21 mouse cellular contexts compared by ENCODE assay signal in genomic region chr14:25030881-25031280, GRCm38 (mm10).
DNase-seq lines count a peak whose midpoint lies in the region; ATAC-seq and TF ChIP-seq lines count a peak whose summit lies in the region.
"Had no signal": no experiment of that assay in that cellular context is flagged by ENCODE, and none has a peak within 500 bp of the region (broad histone marks: within the 10 kb centered on the region; RNA-seq: fewer than 3 reads in every experiment).

No protein-coding gene starts in this region.

- H3K4me1 ChIP-seq in heart, postnatal 0 days (ENCODE audit: control insufficient read depth, insufficient read depth) = no peaks in the 10 kb centered on the region
- H3K4me1 ChIP-seq in heart, embryonic 11.5 days (ENCODE audit: control insufficient read depth, insufficient read depth, low read length) = no peaks in the 10 kb centered on the region
- H3K4me1 ChIP-seq in lung, embryonic 14.5 days (ENCODE audit: insufficient read depth) = no peaks in the 10 kb centered on the region
- peaks cover 32% of the 10 kb centered on the region for H3K4me1 ChIP-seq in neural tube, embryonic 15.5 days
- H3K4me1 ChIP-seq in midbrain, embryonic 13.5 days (replicated peaks) = 0 out of 2 replicates have a peak, but pooled peaks cover 12% of the 10 kb centered on the region
- H3K4me1 ChIP-seq: forebrain, embryonic 15.5 days; stomach, embryonic 15.5 days had no signal

- 80% methylated on average over 6 of the region's 6 CpGs for WGBS in heart, postnatal 0 days
- 81% methylated on average over 6 of the region's 6 CpGs for WGBS in heart, embryonic 11.5 days (ENCODE audit: insufficient replicate concordance)
- WGBS in lung, embryonic 14.5 days = 79% methylated on average over 6 of the region's 6 CpGs
- 71% methylated on average over 6 of the region's 6 CpGs for WGBS in neural tube, embryonic 15.5 days
- 86% methylated on average over 6 of the region's 6 CpGs for WGBS in midbrain, embryonic 13.5 days

- H3K9me3 ChIP-seq in heart, postnatal 0 days (replicated peaks; ENCODE audit: control insufficient read depth, low read length) = no peaks in the 10 kb centered on the region
- H3K9me3 ChIP-seq in heart, embryonic 11.5 days (replicated peaks; ENCODE audit: control insufficient read depth, low read length) = no peaks in the 10 kb centered on the region
- H3K9me3 ChIP-seq in lung, embryonic 14.5 days (ENCODE audit: low read depth, low read length) = no peaks in the 10 kb centered on the region
- no peaks in the 10 kb centered on the region for H3K9me3 ChIP-seq in neural tube, embryonic 15.5 days (replicated peaks)
- no peaks in the 10 kb centered on the region for H3K9me3 ChIP-seq in midbrain, embryonic 13.5 days
- H3K9me3 ChIP-seq: forebrain, embryonic 15.5 days; heart, embryonic 10.5 days; stomach, embryonic 15.5 days had no signal

- no peak overlapping the region for H3K9ac ChIP-seq in heart, postnatal 0 days (replicated peaks; ENCODE audit: low read depth, low read length)
- no peak overlapping the region for H3K9ac ChIP-seq in heart, embryonic 11.5 days (ENCODE audit: low read depth, low read length)
- no peak overlapping the region for H3K9ac ChIP-seq in lung, embryonic 14.5 days
- no peak overlapping the region for H3K9ac ChIP-seq in neural tube, embryonic 15.5 days (replicated peaks)
- H3K9ac ChIP-seq in midbrain, embryonic 13.5 days (replicated peaks) = no peak overlapping the region
- H3K9ac ChIP-seq: forebrain, embryonic 15.5 days; stomach, embryonic 15.5 days had no signal

- TF ChIP-seq CTCF in heart, postnatal 0 days (IDR thresholded peaks at IDR 0.05; ENCODE audit: low read depth) = peak; percentile 31
- peak; percentile 23 for TF ChIP-seq CTCF in lung, embryonic 14.5 days (IDR thresholded peaks at IDR 0.05; ENCODE audit: low read depth)

- TF ChIP-seq EP300 in heart, postnatal 0 days (IDR thresholded peaks at IDR 0.05; ENCODE audit: low read depth) = no peak

- H3K27me3 ChIP-seq in heart, postnatal 0 days (ENCODE audit: control insufficient read depth, insufficient read depth, low read length) = no peaks in the 10 kb centered on the region
- H3K27me3 ChIP-seq in heart, embryonic 11.5 days (ENCODE audit: control insufficient read depth, insufficient read depth, low read length) = no peaks in the 10 kb centered on the region
- no peaks in the 10 kb centered on the region for H3K27me3 ChIP-seq in lung, embryonic 14.5 days (ENCODE audit: insufficient read depth, low read length)
- H3K27me3 ChIP-seq in neural tube, embryonic 15.5 days (replicated peaks) = no peaks in the 10 kb centered on the region; the same call in 1 of the 2 replicates
- no peaks in the 10 kb centered on the region for H3K27me3 ChIP-seq in midbrain, embryonic 13.5 days
- H3K27me3 ChIP-seq: forebrain, embryonic 15.5 days; stomach, embryonic 15.5 days had no signal

- no peak overlapping the region for H3K4me2 ChIP-seq in heart, postnatal 0 days (ENCODE audit: low read depth, low read length)
- no peak overlapping the region for H3K4me2 ChIP-seq in heart, embryonic 11.5 days
- no peak overlapping the region for H3K4me2 ChIP-seq in lung, embryonic 14.5 days
- no peak overlapping the region for H3K4me2 ChIP-seq in neural tube, embryonic 15.5 days
- no peak overlapping the region for H3K4me2 ChIP-seq in midbrain, embryonic 13.5 days (replicated peaks)
- H3K4me2 ChIP-seq: forebrain, embryonic 15.5 days; stomach, embryonic 15.5 days had no signal

- H3K36me3 ChIP-seq in heart, postnatal 0 days (replicated peaks; ENCODE audit: control insufficient read depth, insufficient read depth, low read length) = no peaks in the 10 kb centered on the region
- H3K36me3 ChIP-seq in heart, embryonic 11.5 days (ENCODE audit: control insufficient read depth, insufficient read depth, low read length) = no peaks in the 10 kb centered on the region
- H3K36me3 ChIP-seq in lung, embryonic 14.5 days (ENCODE audit: insufficient read depth) = no peaks in the 10 kb centered on the region
- no peaks in the 10 kb centered on the region for H3K36me3 ChIP-seq in neural tube, embryonic 15.5 days
- H3K36me3 ChIP-seq in midbrain, embryonic 13.5 days = no peaks in the 10 kb centered on the region
- H3K36me3 ChIP-seq: forebrain, embryonic 15.5 days; heart, embryonic 10.5 days; stomach, embryonic 15.5 days had no signal

- no peak overlapping the region for H3K4me3 ChIP-seq in heart, postnatal 0 days (ENCODE audit: low read depth, low read length)
- H3K4me3 ChIP-seq in heart, embryonic 11.5 days (ENCODE audit: low read depth, low read length) = no peak overlapping the region
- H3K4me3 ChIP-seq in lung, embryonic 14.5 days (ENCODE audit: low read depth, low read length) = no peak overlapping the region
- no peak overlapping the region for H3K4me3 ChIP-seq in neural tube, embryonic 15.5 days (replicated peaks)
- no peak overlapping the region for H3K4me3 ChIP-seq in midbrain, embryonic 13.5 days (replicated peaks)
- H3K4me3 ChIP-seq: forebrain, embryonic 15.5 days; heart, embryonic 10.5 days; myocyte; stomach, embryonic 15.5 days had no signal

- no peak for DNase-seq in heart, postnatal 0 days (ENCODE audit: low spot score)
- no peak for DNase-seq in lung, embryonic 14.5 days
- no peak for DNase-seq in lung, postnatal 10 days
- peak; percentile 13 for DNase-seq in R1 (ENCODE audit: low read depth, low spot score)
- DNase-seq: adrenal gland, postnatal 14 days; cerebellum, adult 9-10 months; embryo, embryonic 11 days; gastrocnemius, postnatal 10 days; heart, postnatal 36 days; kidney, postnatal 14 days; liver; right cerebral cortex, postnatal 4 days; thymus, postnatal 4 days had no signal

- H3K27ac ChIP-seq in heart, postnatal 0 days (ENCODE audit: low read depth) = no peak overlapping the region
- no peak overlapping the region for H3K27ac ChIP-seq in heart, embryonic 11.5 days (ENCODE audit: low read depth, low read length)
- no peak overlapping the region for H3K27ac ChIP-seq in lung, embryonic 14.5 days (ENCODE audit: low read depth)
- H3K27ac ChIP-seq in neural tube, embryonic 15.5 days (replicated peaks) = 0 out of 2 replicates have a peak overlapping the region, but pooled peaks have one; percentile 64
- H3K27ac ChIP-seq in midbrain, embryonic 13.5 days = no peak overlapping the region
- H3K27ac ChIP-seq: forebrain, embryonic 15.5 days; heart, embryonic 10.5 days; stomach, embryonic 15.5 days had no signal

- no peak for ATAC-seq in heart, postnatal 0 days (ENCODE audit: insufficient read depth, low read depth)
- ATAC-seq in heart, embryonic 11.5 days (replicated peaks; ENCODE audit: insufficient number of reproducible peaks, low FRiP score, low TSS enrichment) = no peak
- no peak for ATAC-seq in lung, embryonic 14.5 days (ENCODE audit: insufficient read depth)
- no peak for ATAC-seq in neural tube, embryonic 15.5 days (ENCODE audit: low FRiP score)
- no peak for ATAC-seq in midbrain, embryonic 13.5 days
- ATAC-seq: forebrain, embryonic 15.5 days; inflammation-experienced regulatory T-cells, adult 6 months had no signal
